Mouse (Mus musculus) lung, adult 2 months (tissue): Measurements from ENCODE around the gene Arhgap24.

ENCODE experiments used
- CTCF ChIP-seq: fragments of 200-500 bp; IDR thresholded peaks from 2 replicates; pipeline ENCODE4 v1.5.1; 2011; ENCODE audit warnings: mild to moderate bottlenecking, low read length, control low read depth; ENCODE audit not compliant: insufficient read depth
- POLR2A ChIP-seq: fragments of 200-500 bp; IDR thresholded peaks from 2 replicates; pipeline ENCODE4 v1.6.1; 2011; ENCODE audit warnings: low read depth, mild to moderate bottlenecking, control low read depth, low read length, borderline replicate concordance; ENCODE audit errors: extremely low read depth

DNA sequence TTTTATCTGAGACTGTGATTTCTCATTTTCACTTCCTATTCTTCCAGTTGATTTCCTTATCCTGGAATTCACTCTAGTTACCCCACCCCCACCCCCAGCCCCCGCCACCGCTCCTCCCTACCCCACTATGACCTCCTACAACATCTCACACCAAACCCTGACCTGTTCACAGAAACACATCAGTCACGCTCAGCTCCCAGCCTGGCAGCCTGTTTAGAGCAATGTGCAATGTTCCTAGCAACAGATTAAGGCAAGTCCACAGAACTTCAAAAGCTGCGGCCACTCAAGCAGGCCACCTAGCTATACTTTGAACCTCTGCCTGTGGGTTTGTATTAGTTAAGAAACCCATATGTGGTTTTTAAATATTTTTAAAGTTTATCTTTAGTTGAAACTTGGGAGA is 293.3 kb downstream of the Arhgap24 start:
- no peak for TF ChIP-seq POLR2A
- no peak for TF ChIP-seq CTCF
